In genomic region chr16:9139405-9139804, GRCm38 (mm10) we compare ENCODE assay signal across 23 mouse cellular contexts.
DNase-seq lines count a peak whose midpoint lies in the region; ATAC-seq and TF ChIP-seq lines count a peak whose summit lies in the region.
"Had no signal": no experiment of that assay in that cellular context is flagged by ENCODE, and none has a peak within 500 bp of the region (broad histone marks: within the 10 kb centered on the region; RNA-seq: fewer than 3 reads in every experiment).

No protein-coding gene starts in this region.

- no peak for TF ChIP-seq CTCF in G1E (IDR thresholded peaks at IDR 0.05; ENCODE audit: low read depth, low read length)
- TF ChIP-seq CTCF in lung, embryonic 14.5 days (IDR thresholded peaks at IDR 0.05; ENCODE audit: low read depth): no peak

- H3K4me3 ChIP-seq in G1E (ENCODE audit: low read depth, low read length): no peak overlapping the region
- no peak overlapping the region for H3K4me3 ChIP-seq in lung, embryonic 14.5 days (ENCODE audit: low read depth, low read length)
- H3K4me3 ChIP-seq in hindbrain, embryonic 12.5 days: no peak overlapping the region
- H3K4me3 ChIP-seq: heart, adult 2 months; heart, embryonic 12.5 days; hindbrain, embryonic 15.5 days had no signal

- peak; percentile 83 for DNase-seq in ES-CJ7 (ENCODE audit: low read depth, low spot score)
- DNase-seq in G1E (ENCODE audit: low spot score): no peak
- DNase-seq in lung, embryonic 14.5 days: no peak
- peak; percentile 45 for DNase-seq in lung, postnatal 14 days
- DNase-seq in kidney, adult 8-10 months: no peak
- no peak for DNase-seq in embryo, embryonic 10.5 days (ENCODE audit: low spot score)
- DNase-seq: adrenal gland, postnatal 25 days; cerebellum, adult 11-12 months; cerebellum, postnatal 10 days; gastrocnemius, postnatal 25 days; heart, adult 2 months; kidney, adult 18-20 months; kidney, postnatal 4 days; left cerebral cortex, postnatal 4 days; midbrain, embryonic 14.5 days had no signal

- peaks cover 12% of the 10 kb centered on the region for H3K27me3 ChIP-seq in G1E (ENCODE audit: insufficient read depth, low read length)
- no peaks in the 10 kb centered on the region for H3K27me3 ChIP-seq in lung, embryonic 14.5 days (ENCODE audit: insufficient read depth, low read length)
- no peaks in the 10 kb centered on the region for H3K27me3 ChIP-seq in hindbrain, embryonic 12.5 days
- H3K27me3 ChIP-seq: heart, embryonic 12.5 days; hindbrain, embryonic 15.5 days; Patski had no signal

- H3K4me2 ChIP-seq in lung, embryonic 14.5 days: no peak overlapping the region
- H3K4me2 ChIP-seq in hindbrain, embryonic 12.5 days (replicated peaks): no peak overlapping the region
- H3K4me2 ChIP-seq: heart, embryonic 12.5 days; hindbrain, embryonic 15.5 days had no signal

- no peak overlapping the region for H3K9ac ChIP-seq in lung, embryonic 14.5 days
- H3K9ac ChIP-seq in hindbrain, embryonic 12.5 days: no peak overlapping the region
- H3K9ac ChIP-seq: heart, embryonic 12.5 days; hindbrain, embryonic 15.5 days; liver, embryonic 14.5 days had no signal

- no peaks in the 10 kb centered on the region for H3K9me3 ChIP-seq in G1E (replicated peaks)
- H3K9me3 ChIP-seq in lung, embryonic 14.5 days (ENCODE audit: low read depth, low read length): no peaks in the 10 kb centered on the region
- H3K9me3 ChIP-seq in hindbrain, embryonic 12.5 days (replicated peaks): no peaks in the 10 kb centered on the region
- H3K9me3 ChIP-seq: heart, embryonic 12.5 days; hindbrain, embryonic 15.5 days had no signal

- 45% methylated on average over 3 of the region's 3 CpGs for WGBS in lung, embryonic 14.5 days
- 88% methylated on average over 3 of the region's 3 CpGs for WGBS in hindbrain, embryonic 12.5 days

- peaks cover 20% of the 10 kb centered on the region; the same call in 1 of the 2 replicates for H3K4me1 ChIP-seq in G1E (ENCODE audit: insufficient read depth, low read depth, low read length)
- H3K4me1 ChIP-seq in lung, embryonic 14.5 days (ENCODE audit: insufficient read depth): no peaks in the 10 kb centered on the region
- no peaks in the 10 kb centered on the region for H3K4me1 ChIP-seq in hindbrain, embryonic 12.5 days
- H3K4me1 ChIP-seq: hindbrain, embryonic 15.5 days had no signal

- peak overlapping the region; percentile 51; the same call in 1 of the 2 replicates for H3K27ac ChIP-seq in lung, embryonic 14.5 days (ENCODE audit: low read depth)
- no peak overlapping the region for H3K27ac ChIP-seq in hindbrain, embryonic 12.5 days
- H3K27ac ChIP-seq: heart, adult 2 months; hindbrain, embryonic 15.5 days; kidney, postnatal 0 days; liver, embryonic 14.5 days had no signal

- peak; percentile 75 for ATAC-seq in G1E (ENCODE audit: extremely low read depth, insufficient number of reproducible peaks, low FRiP score, poor library complexity, severe bottlenecking)
- peak; percentile 51 for ATAC-seq in lung, embryonic 14.5 days (ENCODE audit: insufficient read depth)
- ATAC-seq in hindbrain, embryonic 12.5 days (ENCODE audit: low FRiP score): no peak
- ATAC-seq: CD4-positive, CD25-positive, alpha-beta regulatory T cell, adult 4 months; forebrain, embryonic 14.5 days; Patski had no signal

- H3K36me3 ChIP-seq in G1E (replicated peaks): no peaks in the 10 kb centered on the region
- H3K36me3 ChIP-seq in lung, embryonic 14.5 days (ENCODE audit: insufficient read depth): no peaks in the 10 kb centered on the region
- H3K36me3 ChIP-seq in hindbrain, embryonic 12.5 days: no peaks in the 10 kb centered on the region
- H3K36me3 ChIP-seq: heart, embryonic 12.5 days; hindbrain, embryonic 15.5 days had no signal

Comparison
In these comparisons a context has a peak if more than half of its experiments do, and no peak if none do; other contexts are left out.
1. DNase-seq: peak in ES-CJ7 (single experiment) and lung, postnatal 14 days (single experiment); none in G1E (single experiment), lung, embryonic 14.5 days (single experiment), kidney, adult 8-10 months (0 of 2) and embryo, embryonic 10.5 days (single experiment).